Mouse (Mus musculus): ENCODE measurements at regions not wholly inside any gene's neighbourhood (a gene's known extent, or its start where the extent isn't known, plus 50 kb on each side); places are given as distances from the start of the nearest gene placed in this dataset.

DNA sequence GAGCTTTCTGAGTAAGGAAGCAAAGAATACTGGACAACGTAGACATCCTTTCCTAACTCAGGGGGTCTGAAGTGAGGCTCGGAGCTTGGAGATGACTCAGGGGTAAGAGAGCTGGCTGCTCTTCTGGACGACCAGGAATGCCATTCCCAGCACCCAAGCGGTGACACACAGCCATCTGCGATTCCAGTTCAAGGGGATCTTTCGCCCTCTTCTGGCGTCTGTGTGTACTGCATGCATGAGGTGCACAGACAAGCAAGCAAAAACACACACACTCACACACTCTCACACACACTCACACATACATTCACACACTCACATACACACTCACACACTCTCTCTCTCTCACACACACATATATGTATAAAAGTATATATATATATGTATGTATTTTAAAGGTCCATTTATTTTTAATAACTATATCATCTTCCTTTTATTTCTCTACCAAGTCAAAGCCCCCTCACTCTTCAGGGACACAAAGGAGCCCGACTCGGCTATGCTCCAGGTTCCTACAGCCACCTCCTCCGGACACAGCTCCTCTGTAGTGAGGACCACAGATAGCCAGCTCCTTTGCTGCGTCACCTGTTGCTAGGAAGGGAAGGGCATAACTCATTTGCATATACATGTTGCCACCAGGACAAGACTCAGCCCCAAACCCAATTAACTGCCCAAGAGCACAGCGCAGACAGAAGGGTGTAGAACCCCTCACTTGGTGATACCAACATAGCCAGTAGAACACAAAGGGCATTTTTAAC lies 91.9 kb upstream of the Smad3 start:
- DNase-seq = no peak

DNA sequence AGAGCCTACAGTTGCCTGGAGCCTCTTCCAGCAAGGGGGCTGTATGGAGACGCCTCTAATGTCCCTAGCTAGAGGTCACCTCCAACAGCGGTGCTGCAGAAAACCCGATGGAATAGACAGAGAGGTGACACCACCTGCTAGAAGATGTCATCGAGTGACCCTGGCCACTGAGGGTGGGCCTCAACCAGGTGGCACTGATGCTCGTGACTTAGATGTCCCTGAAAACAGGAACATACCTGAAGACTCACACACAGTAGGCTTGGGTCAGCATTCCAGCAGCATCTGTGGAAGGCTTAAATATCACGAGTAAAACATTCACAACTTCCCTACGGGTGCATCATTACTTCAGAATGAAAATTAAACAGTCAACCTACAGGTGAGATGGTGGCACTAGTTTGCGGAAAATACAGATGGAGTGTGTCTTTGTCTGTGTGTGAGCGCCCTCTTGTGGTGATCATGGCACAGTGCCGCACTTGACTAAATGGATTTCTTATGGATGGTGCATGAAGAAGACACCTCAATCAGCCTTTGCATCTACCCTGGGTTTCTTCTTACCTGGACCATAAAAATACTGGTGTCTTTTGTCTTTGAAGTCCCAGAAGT lies 86.2 kb upstream of the Smad3 start:
- peak; percentile 41 to 75 for DNase-seq

DNA sequence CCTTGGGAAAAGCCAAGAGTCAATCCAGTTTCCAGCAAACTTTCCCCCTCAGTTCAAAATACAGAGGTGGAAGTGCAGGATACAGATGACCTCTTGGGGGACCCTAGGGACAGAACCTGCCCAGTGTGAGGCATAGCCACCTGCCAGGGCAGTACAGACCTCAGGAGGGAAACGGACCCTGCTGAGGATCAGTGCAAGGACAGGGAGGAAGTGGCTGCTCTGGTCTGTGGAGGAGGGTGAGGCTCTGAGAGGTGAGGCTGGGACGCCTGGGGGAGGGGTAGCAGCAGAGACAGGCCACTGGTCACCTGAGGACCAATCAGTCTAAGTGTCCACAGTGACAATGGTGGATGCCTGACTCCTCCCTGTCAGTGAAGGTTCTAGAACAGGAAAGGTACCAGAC lies 85.6 kb upstream of the Smad3 start:
- DNase-seq = no peak

DNA sequence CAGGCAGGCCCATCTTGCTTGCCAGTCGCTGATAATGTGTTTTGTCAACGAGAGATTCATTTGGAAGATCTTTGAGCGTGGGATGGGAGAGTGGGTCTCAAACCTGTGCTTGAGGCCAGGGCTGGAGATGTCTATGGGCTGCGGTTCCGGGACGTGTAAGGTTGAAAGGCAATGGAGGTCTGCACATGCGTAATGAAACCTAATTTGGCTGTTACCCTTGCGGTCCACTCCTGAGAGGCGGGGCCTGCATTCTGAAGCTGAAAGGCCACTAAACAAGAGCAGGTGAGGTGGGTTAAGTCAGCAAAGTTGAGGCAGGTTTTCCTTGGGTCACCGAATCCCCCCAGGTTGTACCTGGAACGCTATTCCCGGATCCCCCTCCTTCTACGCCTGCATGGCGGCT lies 83.3 kb upstream of the Smad3 start:
- no peak for DNase-seq

DNA sequence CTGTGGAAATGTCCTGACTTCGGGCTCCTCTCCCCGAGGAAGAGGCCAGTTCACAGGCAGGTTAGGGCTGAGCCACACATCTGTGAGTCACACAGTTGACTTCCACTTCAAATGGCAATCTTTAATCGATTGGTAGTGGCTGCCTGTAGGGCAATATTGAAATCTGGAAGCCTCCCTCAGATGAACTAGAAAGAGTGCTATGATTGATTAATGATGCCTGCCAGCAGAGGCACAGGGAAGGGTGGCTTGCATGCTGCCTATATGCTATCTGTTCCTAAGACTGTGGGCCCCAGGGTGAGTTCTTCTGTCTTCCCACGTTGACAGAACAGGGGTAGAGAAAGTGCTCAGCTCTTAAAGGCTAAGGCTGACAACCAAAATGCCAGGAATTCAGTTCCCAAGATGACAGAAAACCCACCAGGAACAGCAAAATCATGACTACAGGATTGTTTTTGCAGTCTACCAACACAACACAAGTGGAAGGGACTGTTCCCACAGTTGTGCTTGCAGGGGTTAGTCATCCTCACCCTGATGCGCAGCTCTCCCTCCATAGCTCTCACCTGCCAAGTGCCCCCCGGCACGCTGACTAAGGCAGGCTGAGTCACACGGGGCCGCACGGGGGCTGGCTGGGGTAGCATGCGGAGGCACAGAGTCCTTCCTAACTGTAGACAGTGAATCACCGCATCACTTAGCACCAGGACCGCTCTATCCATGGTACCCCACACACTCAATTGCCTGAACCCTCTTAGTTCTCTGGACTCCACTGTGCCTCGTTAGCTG lies 81.4 kb upstream of the Smad3 start:
- no peak for DNase-seq

DNA sequence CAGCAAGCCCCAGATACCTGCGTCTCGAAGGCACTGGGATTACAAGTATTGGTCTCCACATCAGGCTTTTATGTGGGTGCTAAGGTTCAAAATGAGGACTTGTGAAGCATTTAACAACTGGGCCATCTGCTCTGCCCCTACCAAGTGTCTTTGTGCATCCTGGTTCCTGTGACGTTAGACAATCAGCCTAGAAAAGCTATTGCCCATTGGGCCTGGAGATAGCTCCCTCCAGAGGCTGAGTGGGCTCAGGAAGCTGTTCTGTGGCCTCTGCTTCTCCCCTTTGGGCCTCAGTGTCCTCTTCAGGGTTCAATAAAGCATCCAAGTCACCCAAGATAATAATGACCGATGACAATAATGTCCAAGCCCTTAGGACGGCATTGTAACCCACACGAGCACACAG lies 79.8 kb upstream of the Smad3 start:
- no peak for DNase-seq

DNA sequence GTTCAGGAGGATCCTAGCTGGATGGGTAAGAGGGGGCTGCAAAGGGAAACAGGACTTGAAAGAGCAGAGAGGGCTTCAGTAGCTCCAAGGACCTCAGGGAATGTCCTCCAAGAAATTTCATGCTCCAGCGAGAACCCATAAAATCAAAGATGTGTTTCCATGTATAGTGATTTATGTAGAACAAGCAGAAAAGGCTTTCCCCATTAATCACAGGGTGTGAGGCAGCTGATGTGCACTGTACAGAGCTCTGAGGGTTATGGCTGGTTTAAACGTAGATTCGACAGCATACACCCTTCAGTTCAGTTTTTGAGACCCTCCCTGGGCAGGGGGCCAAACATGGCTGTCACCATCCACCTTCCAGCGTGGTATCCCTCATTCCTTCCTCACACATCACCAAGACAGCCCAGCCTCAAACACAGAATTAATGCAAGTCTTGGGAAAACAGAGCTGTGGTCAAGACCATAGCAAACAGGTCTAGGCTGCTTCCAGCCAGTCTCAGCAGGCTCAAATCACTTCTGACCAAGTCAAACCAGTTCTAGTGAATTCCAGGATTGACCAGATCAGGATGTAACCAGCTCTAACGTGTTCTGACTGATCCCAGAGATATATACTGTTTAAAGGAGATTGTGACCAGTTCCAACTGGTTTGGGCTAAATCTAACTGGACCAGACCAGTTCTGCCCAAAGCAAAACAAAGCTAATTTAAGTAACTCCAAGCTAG lies 78.9 kb upstream of the Smad3 start:
- DNase-seq = peak; percentile 36 to 44

DNA sequence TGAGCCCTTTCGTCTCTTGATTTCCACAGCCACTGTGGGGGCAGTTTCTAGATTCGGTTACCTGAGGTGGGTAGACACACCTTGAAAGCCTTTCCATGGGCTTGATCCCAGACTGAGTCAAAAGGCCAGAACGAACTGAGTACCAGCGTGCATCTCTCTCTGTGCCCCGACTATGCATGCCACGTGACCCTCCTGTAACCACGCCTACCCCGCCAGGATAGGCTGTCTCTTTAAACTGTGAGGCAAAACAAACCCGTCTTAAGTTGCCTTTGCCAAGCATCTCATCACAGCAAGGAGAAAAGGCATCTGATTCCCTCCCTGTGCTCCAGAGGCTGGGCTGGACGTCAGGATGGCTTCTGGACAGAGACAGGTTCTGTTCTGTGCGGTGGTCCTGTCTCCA lies 78.2 kb upstream of the Smad3 start:
- DNase-seq = no peak

DNA sequence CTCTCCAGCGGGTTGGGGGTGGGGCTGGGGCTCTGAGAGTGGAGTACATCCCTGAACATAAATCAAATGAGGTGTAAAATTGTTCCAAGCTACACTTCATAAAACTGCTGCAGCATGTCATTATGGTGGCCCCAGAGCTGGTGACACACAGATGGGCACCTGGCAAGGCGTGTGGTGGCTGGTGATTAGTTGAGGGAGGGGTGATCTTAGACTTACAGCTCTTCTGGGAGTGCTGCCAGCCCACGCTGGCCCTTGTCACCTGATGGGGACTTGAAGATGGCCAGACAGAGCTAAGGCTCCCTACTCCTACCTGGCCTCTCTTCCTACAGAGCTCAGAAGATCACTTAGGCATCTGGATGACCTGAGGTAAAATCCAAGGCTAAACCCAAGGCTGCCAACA lies 76.6 kb upstream of the Smad3 start:
- DNase-seq = no peak

DNA sequence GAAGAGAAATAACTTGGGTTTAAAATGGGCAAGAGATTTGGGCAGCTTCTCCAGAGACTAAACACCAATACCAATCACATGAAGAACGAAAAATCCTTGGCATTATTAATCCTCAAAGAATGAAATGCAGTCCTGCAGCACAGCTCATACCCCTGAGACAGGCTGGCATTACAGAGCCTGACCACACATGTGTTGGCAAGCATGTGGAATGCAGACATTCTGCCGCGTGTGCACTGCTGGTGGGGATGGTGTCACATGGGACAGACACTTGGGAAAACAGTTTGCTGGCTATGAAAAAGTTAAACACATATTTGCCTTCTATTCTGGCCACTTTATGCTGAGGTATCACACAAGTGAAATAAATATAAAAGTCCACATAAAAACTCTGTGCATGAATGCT lies 60.4 kb upstream of the Smad3 start:
- DNase-seq = no peak

DNA sequence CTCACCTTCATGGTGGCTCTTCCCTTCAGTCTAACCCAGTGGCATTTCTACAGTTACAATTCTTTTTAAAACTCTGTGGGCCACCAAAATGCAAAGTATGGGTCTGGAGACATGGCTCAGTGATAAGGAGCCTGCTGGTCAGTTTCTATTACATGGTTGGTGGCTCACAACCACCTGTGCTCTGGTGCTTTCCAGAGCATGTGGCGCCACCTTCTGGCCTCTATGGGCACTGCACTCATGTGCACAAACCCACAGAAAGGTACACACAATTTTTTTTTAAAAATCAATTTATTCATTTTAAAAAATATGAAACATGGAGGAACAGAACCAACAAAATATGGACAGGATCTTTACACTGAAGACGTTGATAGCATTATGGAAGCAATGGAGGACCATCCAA lies 58.7 kb upstream of the Smad3 start:
- peak in 1 of 2 experiments; percentile 31 for DNase-seq

DNA sequence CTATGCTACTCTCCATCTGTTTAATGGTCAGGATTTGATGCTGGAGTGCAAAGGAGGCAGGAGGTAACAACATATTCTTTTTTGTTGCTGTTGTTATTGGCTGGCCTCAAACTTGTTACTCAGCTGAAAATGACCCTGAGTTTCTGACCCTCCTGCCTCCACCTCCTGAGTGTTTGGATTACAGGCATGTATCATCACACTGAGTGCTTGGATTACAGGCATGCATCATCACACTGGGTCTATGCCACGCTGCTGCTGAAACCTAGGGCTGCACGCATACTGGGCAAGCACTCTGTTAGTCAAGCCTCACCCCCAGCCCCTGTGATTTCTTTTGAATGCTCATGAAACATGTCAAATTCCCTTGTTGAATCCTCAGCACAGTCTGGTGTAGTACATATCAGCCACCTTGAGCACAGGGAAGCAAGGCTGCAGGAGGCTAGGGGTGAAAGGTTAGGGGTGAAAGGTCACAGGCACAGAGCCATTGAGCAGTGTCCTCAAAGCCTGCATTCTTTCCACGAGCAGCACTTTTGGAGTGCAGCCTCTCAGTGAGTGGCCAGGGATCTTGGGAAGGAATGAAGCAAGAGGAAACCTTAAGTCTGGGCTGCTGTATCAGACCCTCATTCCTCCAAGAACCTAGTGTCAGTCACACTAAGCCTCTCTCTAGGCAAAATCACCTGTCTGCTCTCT lies 52.2 kb upstream of the Smad3 start:
- DNase-seq = peak in 1 of 2 experiments; percentile 9
